Mouse (Mus musculus) embryonic facial prominence, embryonic 15.5 days (tissue): ENCODE data around the gene 1700029F12Rik. TPM values are rescaled to one million over a fixed set of nuclear protein-coding genes. Genes with fewer than 3 reads are reported as not detected.
A peak's percentile ranks its signal among the peaks of the same experiment; 100 is the strongest.

Experiments
- ATAC-seq: fragments of 200-750 bp; cut with Nextera tagmentation; 2 replicates; pipeline ENCODE4 v1.8.0; 2017; ENCODE audit warnings: low read depth, moderate TSS enrichment; ENCODE audit not compliant: insufficient number of reproducible peaks, low FRiP score, low TSS enrichment
- H3K27ac ChIP-seq: fragments of 300-500 bp; sonication (generic); replicated peaks from 2 replicates; pipeline ENCODE4 v1.5.1; 2015; ENCODE audit warnings: mild to moderate bottlenecking, inconsistent platforms
- H3K27me3 ChIP-seq: fragments of 300-500 bp; sonication (generic); 2 replicates; pipeline ENCODE4 v1.6.1; 2015; ENCODE audit warnings: inconsistent platforms
- H3K36me3 ChIP-seq: fragments of 300-500 bp; sonication (generic); 2 replicates; pipeline ENCODE4 v1.6.1; 2015; ENCODE audit warnings: mild to moderate bottlenecking, inconsistent platforms
- H3K4me1 ChIP-seq: fragments of 300-500 bp; sonication (generic); 2 replicates; pipeline ENCODE4 v1.6.1; 2015; ENCODE audit warnings: inconsistent platforms
- H3K4me2 ChIP-seq: fragments of 300-500 bp; sonication (generic); replicated peaks from 2 replicates; pipeline ENCODE4 v1.6.1; 2015; ENCODE audit warnings: mild to moderate bottlenecking, inconsistent platforms
- H3K4me3 ChIP-seq: fragments of 300-500 bp; sonication (generic); replicated peaks from 2 replicates; pipeline ENCODE4 v1.5.1; 2015; ENCODE audit warnings: mild to moderate bottlenecking, inconsistent platforms
- H3K9ac ChIP-seq: fragments of 300-500 bp; sonication (generic); 2 replicates; pipeline ENCODE4 v1.6.1; 2015; ENCODE audit warnings: inconsistent platforms
- H3K9me3 ChIP-seq: fragments of 300-500 bp; sonication (generic); replicated peaks from 2 replicates; pipeline ENCODE4 v1.6.1; 2016; ENCODE audit warnings: inconsistent platforms
- WGBS: fragments of 180-500 bp; shearing (Covaris S2); methylation state at CpG from one replicate; pipeline ENCODE4 v1.1.7; 2015; 5-methylcytosine and 5-hydroxymethylcytosine counted together
- polyA plus RNA-seq: library from polyadenylated mRNA; unstranded; fragments of >200 nt; fragmentation: Nextera tagmentation; extraction: Ambion mirVana; gene quantifications from 2 replicates; pipeline ENCODE4 v1.2.1, GENCODE M21; 2015

The 1700029F12Rik gene
- polyA plus RNA-seq, 1 experiment from 2014 or later = not detected

DNA sequence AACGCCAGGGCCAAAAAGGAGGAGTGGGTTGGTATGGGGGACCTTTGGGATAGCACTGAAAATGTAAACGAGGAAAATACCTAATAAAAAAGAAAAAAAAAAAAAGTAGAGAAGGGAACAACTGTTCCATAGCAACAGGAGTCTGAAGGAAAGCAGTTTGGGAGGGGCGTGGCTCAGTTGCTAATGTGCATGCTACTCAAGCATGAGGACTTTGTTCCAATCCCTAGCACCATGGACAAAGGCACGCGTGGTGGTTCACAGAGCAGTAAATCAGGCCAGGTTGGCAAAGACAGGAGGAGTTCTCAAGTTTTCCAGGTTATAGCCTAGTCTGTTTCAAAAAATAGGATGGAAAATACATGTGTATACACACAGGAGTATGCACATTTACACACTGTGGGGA, 14.0 kb downstream of the 1700029F12Rik start:
- no peak for ATAC-seq
- Histone ChIP-seq H3K4me3 (no peak overlapping the region), H3K4me1 (no peaks in the 10 kb centered on the region), H3K4me2 (no peak overlapping the region), H3K36me3 (no peaks in the 10 kb centered on the region), H3K9ac (no peak overlapping the region), H3K27me3 (no peaks in the 10 kb centered on the region), H3K27ac (no peak overlapping the region), H3K9me3 (no peaks in the 10 kb centered on the region)
- 71% methylated on average over 5 of the region's 5 CpGs for WGBS

DNA sequence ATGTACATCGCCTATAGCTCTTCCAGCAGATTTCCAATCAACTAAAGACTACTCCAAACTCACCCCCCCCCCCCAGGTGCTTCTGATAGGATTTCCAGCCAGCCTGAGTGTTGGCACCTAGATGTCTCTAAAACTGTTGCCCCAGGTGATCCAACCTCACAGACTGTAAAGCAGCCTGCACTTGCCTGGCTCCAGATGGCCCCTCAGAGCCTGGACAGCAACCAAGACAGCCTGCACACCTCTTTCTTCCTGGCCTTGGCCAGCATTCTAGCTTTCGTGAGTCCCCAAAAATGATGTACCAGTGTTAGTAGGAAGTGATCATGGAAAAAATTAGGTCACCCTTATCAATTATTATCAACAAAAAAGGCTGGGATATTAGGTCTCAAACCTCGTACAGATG, 16.5 kb downstream of the 1700029F12Rik start:
- H3K27me3 ChIP-seq = no peaks in the 10 kb centered on the region
- no peaks in the 10 kb centered on the region for H3K36me3 ChIP-seq
- 80% methylated on average over 3 of the region's 3 CpGs for WGBS
- no peak for ATAC-seq
- no peak overlapping the region for H3K4me3 ChIP-seq
- H3K4me2 ChIP-seq = no peak overlapping the region
- no peak overlapping the region for H3K9ac ChIP-seq
- H3K4me1 ChIP-seq = no peaks in the 10 kb centered on the region
- H3K27ac ChIP-seq = no peak overlapping the region
- H3K9me3 ChIP-seq = no peaks in the 10 kb centered on the region

DNA sequence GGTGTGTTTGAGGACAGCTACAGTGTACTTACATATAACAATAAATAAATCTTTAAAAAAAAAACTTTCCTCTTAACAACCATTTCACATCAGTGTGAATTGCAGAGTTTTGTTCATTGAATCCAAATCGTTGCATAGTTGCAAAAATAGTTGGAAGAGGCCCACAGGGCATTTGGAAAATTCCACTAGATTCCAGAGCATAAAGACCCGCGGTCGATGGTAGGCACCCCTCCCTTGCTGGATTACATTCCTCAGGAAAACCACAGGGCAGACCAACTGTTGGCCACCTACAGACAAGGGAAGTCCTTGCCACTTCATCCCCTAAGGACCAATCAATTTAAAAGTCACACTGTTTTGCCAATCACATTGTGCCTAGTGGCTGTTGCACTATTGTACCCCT, 19.8 kb downstream of the 1700029F12Rik start:
- no peaks in the 10 kb centered on the region for H3K9me3 ChIP-seq
- no peaks in the 10 kb centered on the region for H3K36me3 ChIP-seq
- no peak overlapping the region for H3K4me2 ChIP-seq
- H3K9ac ChIP-seq = no peak overlapping the region
- no peak overlapping the region for H3K4me3 ChIP-seq
- no peaks in the 10 kb centered on the region for H3K27me3 ChIP-seq
- no peaks in the 10 kb centered on the region for H3K4me1 ChIP-seq
- ATAC-seq = no peak
- 31% methylated on average over 4 of the region's 4 CpGs for WGBS
- H3K27ac ChIP-seq = no peak overlapping the region

DNA sequence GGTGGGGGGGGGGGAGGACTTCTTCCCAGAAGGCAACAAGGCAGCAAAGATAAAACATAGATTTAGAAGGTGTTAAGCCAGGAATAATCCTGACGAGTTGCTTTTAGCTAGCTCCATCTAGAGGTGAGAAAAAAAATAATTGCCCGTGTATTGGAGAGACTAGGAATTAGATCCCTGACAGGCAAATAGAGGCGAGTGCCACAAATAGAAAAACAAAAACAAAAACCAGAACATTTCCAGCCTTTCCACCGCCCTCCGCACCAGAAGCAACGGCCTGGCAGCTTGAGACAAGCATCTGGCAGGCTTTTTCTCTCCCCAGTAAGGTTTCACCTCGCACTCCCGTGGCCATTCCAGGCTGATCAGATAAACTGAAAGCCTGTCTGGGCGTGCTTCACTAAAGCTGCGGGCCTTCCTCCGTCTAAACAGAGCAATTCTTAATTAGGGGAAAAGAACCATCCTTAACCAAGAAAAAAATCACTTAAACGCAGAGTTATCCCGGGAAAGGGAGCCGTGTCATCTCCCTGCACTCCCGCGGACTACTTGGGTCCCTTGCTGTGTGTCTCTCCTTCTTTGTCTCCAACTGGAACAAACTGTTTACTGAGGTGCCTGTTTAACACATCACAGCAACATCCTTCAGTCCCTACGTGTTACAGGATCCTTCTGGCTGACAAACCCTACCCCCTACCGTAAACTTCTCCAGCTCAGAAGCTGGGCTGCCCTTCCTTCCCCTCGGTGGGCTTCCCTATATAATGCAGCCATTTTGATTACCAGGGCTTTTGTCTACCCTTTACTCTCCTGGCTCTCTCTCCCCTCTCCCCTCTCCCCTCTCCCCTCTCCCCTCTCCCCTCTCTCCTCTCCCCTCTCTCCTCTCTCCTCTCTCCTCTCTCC, 25.7 kb downstream of the 1700029F12Rik start:
- Histone ChIP-seq H3K4me2 (peak overlapping the region; percentile 78), H3K27ac (no peak overlapping the region), H3K4me1 (peaks cover 5% of the 10 kb centered on the region; the same call in 1 of the 2 replicates), H3K27me3 (no peaks in the 10 kb centered on the region), H3K36me3 (no peaks in the 10 kb centered on the region), H3K9ac (no peak overlapping the region; the same call in 1 of the 2 replicates), H3K9me3 (no peaks in the 10 kb centered on the region), H3K4me3 (peak overlapping the region; percentile 43)
- WGBS = under 1% methylated on average over 19 of the region's 19 CpGs
- no peak for ATAC-seq

DNA sequence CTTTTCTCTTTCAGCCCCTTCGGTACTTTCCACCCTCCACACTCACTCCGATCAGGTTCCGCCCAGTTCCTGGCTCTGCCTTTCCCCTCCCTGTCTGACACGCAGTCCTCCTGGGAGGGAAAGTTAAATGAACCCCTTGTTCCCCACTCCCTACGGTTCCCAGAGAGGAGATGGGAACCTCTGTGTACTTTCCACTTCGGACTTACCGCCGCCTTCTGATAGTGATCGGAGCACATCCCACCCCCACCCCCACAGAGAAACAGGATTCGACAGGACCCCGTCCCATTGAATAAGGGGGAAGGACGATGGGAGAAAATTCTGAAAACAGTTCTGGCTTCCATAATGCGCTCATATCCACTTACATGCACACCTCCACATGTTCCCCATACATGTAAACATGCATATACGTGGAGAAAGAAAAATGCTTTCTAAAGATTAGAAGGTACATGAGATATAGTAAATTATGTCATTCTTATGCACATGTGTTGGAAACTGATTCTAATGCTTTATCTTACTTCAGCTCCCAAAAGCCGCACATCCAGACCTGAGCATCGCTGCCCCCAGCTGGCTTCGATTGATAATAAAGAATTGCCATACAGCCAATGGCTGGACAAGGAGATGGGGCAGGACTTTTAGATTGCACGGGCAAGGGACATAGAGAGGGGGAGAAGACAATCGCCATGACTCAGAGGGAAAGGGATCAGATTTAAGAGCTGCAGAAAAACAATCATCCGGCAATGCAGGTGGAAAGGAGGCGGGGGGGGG, 26.5 kb downstream of the 1700029F12Rik start:
- Histone ChIP-seq H3K4me3 (peak overlapping the region; percentile 41), H3K9me3 (no peaks in the 10 kb centered on the region), H3K27me3 (no peaks in the 10 kb centered on the region), H3K27ac (no peak overlapping the region), H3K4me1 (peaks cover 5% of the 10 kb centered on the region; the same call in 1 of the 2 replicates), H3K9ac (0 out of 2 replicates have a peak overlapping the region, but pooled peaks have one; percentile 4), H3K4me2 (peak overlapping the region; percentile 78), H3K36me3 (no peaks in the 10 kb centered on the region)
- ATAC-seq = no peak
- under 1% methylated on average over 21 of the region's 21 CpGs for WGBS

DNA sequence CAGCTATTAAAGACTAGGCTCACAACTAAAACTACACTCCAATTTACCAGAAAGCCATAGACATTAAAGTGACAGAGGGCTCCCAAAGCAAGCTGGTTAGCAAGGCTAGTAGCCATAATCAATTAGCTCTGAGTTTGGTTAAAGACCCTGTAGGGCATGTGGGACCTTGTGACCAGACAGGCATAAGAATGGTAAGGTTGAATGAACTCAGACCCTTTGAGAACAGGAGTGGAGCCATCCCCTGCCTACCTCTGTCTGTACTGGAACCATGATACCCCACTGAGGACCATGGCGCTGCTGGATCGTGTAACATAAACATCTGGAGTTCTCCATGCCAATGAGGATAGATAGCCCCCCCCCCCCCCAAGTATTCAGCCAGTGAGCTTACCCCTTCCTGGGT, 27.4 kb downstream of the 1700029F12Rik start:
- Histone ChIP-seq H3K4me2 (peak overlapping the region; percentile 78), H3K9me3 (no peaks in the 10 kb centered on the region), H3K4me1 (peaks cover 5% of the 10 kb centered on the region; the same call in 1 of the 2 replicates), H3K4me3 (no peak overlapping the region), H3K27me3 (no peaks in the 10 kb centered on the region), H3K9ac (no peak overlapping the region), H3K27ac (no peak overlapping the region), H3K36me3 (no peaks in the 10 kb centered on the region)
- 32% methylated on average over 2 of the region's 2 CpGs for WGBS
- no peak for ATAC-seq

DNA sequence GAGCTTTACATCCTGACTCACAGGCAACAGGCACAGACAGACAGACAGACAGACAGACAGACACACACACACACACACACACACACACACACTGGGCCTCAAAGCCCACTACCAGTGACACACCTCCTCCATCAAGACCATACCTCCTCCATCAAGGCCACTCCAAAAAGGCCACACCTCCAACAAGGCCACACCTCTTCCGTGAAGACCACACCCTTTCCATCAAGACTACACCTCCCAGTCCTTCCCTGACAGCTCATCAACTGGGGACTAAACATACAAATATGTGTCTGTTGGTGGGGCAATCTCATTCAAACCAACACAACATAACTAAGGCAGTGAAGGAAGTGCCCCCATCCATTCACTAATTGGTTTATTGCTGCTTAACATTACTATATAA, 37.1 kb downstream of the 1700029F12Rik start:
- Histone ChIP-seq H3K9ac (no peak overlapping the region), H3K27ac (no peak overlapping the region), H3K4me3 (no peak overlapping the region), H3K4me2 (no peak overlapping the region), H3K9me3 (no peaks in the 10 kb centered on the region), H3K27me3 (no peaks in the 10 kb centered on the region), H3K36me3 (no peaks in the 10 kb centered on the region), H3K4me1 (no peaks in the 10 kb centered on the region)
- no peak for ATAC-seq
- 67% methylated on average over 1 of the region's 1 CpGs for WGBS

DNA sequence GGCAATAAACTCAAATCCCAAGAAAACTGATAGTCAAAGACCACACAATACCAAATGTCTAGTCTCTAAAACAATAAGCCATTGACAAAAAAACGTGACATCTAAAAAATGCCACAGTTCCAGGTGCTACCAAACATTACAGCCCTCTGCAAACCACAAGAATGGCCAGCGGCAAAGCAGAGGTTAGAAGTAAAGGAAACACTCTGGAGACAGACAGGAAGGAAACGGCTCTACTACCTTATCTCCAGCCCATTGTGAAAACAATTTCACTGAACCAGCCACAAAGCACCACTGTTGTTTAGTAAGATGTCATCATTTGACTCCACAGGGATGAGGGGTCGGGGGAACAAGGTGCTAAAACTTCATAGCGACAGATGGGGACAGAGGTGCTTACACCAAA, 38.9 kb downstream of the 1700029F12Rik start:
- no peak overlapping the region for H3K4me3 ChIP-seq
- WGBS = 63% methylated on average over 5 of the region's 5 CpGs
- H3K4me2 ChIP-seq = no peak overlapping the region
- H3K27me3 ChIP-seq = no peaks in the 10 kb centered on the region
- H3K4me1 ChIP-seq = no peaks in the 10 kb centered on the region
- H3K9me3 ChIP-seq = no peaks in the 10 kb centered on the region
- no peak for ATAC-seq
- H3K36me3 ChIP-seq = no peaks in the 10 kb centered on the region
- H3K9ac ChIP-seq = no peak overlapping the region
- no peak overlapping the region for H3K27ac ChIP-seq

DNA sequence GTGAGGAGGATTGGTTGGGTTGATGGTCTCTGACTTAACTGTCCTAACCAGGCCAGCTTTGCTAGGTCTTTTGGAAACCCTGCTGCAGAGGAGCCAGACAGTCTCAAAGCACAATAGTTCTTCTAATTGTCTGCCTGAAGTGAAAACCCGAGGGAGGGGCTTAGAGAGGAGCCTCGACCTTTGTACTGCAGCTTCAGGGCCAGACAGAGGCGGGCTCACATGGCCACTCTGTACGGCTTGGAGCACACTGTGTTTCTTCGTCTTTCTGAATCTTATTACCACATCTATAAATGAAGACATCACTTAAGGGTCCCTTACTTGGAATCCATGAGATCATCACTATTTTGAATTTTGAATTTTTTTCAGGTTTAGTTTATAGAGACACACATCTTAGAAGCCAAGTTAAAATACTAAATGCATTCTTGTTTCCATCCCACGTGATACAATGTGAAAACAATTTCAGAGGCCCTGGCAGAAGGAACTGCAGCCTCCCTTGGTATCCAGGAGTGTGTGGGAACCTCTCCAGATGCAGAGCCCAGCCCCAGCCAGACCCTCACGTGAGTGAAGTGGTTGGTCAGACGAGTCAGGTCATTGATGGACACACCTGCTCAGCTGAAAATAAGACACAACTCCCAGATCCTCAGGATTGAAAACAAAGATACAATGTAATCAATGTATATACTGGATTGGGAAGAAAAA, 40.7 kb downstream of the 1700029F12Rik start:
- WGBS = 31% methylated on average over 8 of the region's 8 CpGs
- H3K9ac ChIP-seq = no peak overlapping the region
- no peaks in the 10 kb centered on the region for H3K36me3 ChIP-seq
- no peaks in the 10 kb centered on the region for H3K4me1 ChIP-seq
- ATAC-seq = no peak
- H3K4me2 ChIP-seq = no peak overlapping the region
- no peaks in the 10 kb centered on the region for H3K27me3 ChIP-seq
- H3K4me3 ChIP-seq = no peak overlapping the region
- H3K27ac ChIP-seq = no peak overlapping the region
- no peaks in the 10 kb centered on the region for H3K9me3 ChIP-seq

DNA sequence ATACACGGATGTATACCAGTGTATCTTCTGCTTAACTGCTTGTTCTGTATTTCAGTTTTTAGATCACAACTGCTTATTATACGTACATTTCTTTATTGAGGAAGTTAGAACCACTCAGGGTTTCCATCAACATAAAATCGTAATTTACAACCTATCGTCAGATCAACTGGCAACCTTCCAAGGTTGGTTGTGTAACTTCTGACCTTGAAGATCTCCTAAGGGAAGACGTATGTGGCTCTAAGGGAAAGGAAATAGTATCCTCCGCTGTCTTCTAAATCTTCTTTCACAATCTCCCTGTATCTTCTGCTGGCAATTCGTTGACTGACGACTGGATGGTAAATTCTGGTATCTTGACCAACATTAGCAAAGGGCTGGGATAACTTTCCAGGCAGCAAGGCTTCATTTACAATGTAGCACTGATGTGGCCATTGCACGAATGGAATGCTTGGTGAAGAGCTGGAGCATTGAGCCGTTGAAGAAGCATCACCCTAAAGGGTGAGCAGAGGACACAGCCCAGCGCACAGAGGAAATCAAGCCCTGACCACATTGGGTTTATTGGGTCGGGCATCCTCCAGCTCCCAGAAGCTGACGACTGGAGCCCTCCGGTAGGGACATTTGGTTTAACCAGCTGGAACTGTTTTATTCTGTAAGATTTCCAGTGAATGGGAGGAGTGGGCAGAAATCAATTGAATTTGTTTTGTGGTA, 43.4 kb downstream of the 1700029F12Rik start:
- 66% methylated on average over 14 of the region's 14 CpGs for WGBS
- Histone ChIP-seq H3K4me1 (no peaks in the 10 kb centered on the region), H3K27me3 (no peaks in the 10 kb centered on the region), H3K27ac (no peak overlapping the region), H3K4me2 (no peak overlapping the region), H3K36me3 (no peaks in the 10 kb centered on the region), H3K4me3 (no peak overlapping the region), H3K9me3 (no peaks in the 10 kb centered on the region), H3K9ac (no peak overlapping the region)
- no peak for ATAC-seq
